Mouse (Mus musculus): Measurements from ENCODE around the gene Mta3.

The Mta3 gene

DNA sequence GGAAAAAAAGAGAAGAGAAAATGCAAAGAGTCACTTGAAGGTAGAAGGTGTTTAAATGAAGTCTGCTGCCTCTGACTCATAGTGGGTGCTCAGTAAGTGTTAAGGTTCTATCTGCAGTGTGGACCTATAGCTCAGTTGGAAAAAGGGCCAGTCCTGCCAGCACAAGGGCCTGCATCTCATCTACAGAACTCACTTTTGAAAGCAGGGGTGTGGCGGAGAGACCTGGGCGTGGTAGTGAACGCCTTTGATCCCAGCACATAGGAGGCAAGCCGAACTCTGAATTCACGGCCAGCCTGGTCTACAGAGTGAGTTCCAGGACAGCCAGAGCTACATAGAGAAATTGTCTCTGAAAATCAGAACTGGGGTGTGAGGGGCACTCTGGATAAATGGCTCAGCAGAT lies 104.3 kb downstream of the Mta3 start:
- no peak for DNase-seq (ENCODE audit: low read depth, low spot score)

DNA sequence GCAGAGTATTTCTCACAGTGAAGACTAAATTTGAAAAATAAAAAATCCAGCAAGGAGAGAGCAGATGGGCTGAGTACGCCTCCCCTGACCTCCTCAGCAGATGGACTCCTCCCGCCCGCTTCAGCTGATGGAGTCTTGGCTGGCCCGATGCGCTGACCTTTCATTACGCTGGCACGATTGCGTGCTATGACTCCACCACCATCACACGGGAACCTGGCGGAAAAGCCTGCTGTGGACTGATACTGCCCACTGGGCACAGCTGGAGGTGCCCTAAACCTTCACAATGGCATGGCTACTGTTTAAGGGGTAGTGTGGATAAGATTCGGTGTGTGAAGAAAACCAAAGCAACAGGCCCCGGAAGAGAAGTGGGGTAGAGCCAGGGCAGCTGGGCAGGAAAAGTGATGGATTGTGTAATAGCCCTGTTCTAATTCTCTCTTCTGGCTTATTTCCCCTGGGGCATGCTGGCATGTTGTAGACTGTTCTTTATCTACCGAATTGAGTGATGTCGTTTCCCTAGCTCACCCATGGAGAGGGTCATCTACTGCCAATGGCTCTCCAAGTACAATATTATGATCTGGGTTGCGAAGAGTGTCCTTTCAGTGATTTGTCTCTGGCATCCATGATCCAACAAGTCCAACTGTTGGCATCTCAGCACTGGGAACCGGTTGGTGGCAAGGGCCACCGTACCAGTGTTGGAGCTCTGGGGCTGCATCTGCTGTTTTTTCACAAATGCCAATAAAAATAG lies 106.4 kb downstream of the Mta3 start:
- peak; percentile 12 for DNase-seq (ENCODE audit: low read depth, low spot score)

- DNase-seq (ENCODE audit: low read depth, low spot score) = no peak
Observed at GRCm38 (mm10) chr17:83813050-83813449, 107.1 kb downstream of the Mta3 start.

- no peak for DNase-seq (ENCODE audit: low read depth, low spot score)
Observed at GRCm38 (mm10) chr17:83816996-83817395, 111.0 kb downstream of the Mta3 start.

DNA sequence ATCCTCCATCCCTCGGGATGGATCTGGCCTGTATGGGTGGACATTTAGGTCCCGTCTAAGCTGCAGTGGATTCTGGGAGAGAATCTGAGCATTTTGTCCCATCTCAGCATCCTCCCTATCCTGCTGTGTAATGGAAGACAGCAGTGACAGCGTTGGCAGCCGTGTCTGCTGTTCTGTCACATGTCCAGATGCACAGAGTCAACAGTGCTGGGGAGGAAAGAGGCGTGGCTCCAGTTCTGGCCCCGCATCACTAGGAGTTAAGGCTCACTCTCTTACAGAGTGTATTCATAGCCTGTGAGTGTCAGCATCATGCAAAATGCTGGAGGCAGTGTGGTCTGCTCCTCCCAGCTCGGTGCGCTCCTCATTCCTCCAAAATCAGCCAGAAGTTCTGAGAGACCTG lies 113.5 kb downstream of the Mta3 start:
- no peak for DNase-seq (ENCODE audit: low read depth, low spot score)

DNA sequence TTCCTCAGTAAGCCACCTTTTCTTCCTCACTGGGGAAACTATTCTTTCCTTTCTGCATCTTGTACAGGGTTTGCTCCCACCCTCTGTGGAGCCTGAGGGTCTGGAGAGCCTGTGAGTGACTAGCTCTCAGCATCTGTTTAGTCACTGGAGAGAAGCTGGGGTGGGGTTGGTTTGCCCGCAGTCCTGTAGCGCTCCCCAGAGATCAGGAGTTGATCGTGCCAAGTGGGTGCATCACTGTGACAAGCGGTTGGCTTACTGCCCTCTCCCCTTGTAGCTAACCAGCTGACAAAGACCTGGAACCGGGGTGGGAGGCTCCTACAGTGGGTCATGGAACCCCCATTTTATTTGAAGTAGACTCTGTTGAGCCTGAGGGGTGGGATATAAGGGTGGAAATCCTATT lies 114.7 kb downstream of the Mta3 start:
- no peak for DNase-seq (ENCODE audit: low read depth, low spot score)

GRCm38 (mm10) chr17:83821876-83822275 lies 115.9 kb downstream of the Mta3 start:
- peak; percentile 40 for DNase-seq (ENCODE audit: low read depth, low spot score)

GRCm38 (mm10) chr17:83823835-83824234 lies 117.9 kb downstream of the Mta3 start:
- DNase-seq (ENCODE audit: low read depth, low spot score) = peak; percentile 27

GRCm38 (mm10) chr17:83829356-83829755 lies 123.4 kb downstream of the Mta3 start:
- DNase-seq (ENCODE audit: low read depth, low spot score) = no peak

DNA sequence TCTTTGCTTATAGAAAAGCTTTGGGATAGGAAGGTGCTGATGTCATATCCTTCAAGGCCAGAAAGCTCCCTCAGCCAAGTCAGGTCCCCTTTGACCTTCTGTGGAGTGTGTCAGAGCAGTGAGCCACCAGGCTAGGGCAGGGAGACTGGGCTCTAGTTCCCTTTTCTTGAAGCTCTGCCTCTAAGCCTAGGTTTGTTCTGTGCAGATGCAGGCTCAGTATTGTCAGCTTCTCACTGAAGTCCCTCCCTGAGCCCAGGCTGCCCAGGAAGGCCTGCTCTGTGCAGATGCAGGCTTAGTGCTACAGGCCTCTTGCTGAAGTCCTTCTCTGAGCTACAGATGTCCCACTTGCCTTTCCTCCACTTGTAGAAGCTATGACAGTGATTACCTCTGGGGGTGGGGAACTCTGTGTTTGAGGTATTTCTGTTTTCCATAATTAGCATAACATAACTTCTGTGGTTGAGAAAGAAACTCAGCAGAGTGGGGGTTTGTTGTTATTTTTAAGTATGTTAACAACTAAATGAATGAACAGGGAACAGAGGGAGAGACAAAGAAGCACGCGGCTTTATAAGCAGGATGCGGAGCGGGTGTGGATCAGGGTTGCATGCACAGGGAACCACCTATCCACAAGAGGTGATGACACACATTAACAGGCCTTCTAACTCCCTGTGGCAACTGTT lies 124.8 kb downstream of the Mta3 start:
- DNase-seq (ENCODE audit: low read depth, low spot score) = peak; percentile 59

GRCm38 (mm10) chr17:83834120-83834519 lies 128.2 kb downstream of the Mta3 start:
- no peak for DNase-seq (ENCODE audit: low read depth, low spot score)

DNA sequence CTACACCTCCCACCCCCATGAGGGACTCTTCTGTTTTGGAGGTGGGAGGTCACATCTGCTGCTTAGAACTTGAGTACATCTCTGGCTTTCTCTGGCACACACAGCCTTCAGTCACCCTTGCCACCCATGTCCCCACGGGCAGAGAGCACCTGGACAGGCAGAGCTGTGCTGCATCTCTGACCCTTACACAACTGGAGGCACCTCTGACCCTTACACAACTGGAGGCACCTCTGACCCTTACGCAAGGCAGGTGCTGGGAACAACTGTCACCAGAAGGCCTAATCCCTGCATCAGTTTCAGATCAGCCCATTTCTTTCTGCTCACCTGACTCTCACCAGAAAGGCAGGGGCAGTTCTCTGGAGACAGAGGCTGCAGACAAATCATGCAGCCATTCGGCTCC lies 130.1 kb downstream of the Mta3 start:
- no peak for DNase-seq (ENCODE audit: low read depth, low spot score)

DNA sequence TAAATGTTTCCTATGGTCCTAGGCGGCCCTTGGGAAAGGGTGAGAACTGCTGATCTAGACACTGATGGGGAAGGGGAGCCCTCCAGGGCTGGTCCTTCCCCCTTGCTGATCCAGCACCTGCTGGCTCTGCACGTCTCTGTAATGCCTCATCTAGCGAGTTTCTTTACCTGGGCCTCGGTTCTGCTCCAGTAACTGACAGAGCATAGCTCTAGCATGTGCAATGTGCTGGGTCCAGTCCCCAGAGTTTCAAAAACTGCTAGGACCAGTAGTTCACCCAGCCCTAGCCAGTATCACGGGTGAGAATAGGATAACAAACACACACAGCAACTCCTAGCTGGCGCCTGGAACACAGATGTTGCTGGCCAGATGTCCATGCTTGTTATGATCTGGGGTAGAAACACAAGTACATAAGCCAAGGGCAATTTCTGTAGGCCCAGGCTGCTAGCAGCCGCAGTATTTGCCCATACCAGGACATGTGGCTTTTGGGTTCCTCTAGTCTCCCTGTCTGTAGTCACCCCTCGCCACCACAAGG lies 131.8 kb downstream of the Mta3 start:
- no peak for DNase-seq (ENCODE audit: low read depth, low spot score)

- DNase-seq (ENCODE audit: low read depth, low spot score) = no peak
Observed at GRCm38 (mm10) chr17:83839132-83839531, 133.2 kb downstream of the Mta3 start.

GRCm38 (mm10) chr17:83841011-83841410 lies 135.0 kb downstream of the Mta3 start:
- no peak for DNase-seq (ENCODE audit: low read depth, low spot score)

GRCm38 (mm10) chr17:83843780-83844179 lies 137.8 kb downstream of the Mta3 start:
- DNase-seq (ENCODE audit: low read depth, low spot score) = no peak

DNA sequence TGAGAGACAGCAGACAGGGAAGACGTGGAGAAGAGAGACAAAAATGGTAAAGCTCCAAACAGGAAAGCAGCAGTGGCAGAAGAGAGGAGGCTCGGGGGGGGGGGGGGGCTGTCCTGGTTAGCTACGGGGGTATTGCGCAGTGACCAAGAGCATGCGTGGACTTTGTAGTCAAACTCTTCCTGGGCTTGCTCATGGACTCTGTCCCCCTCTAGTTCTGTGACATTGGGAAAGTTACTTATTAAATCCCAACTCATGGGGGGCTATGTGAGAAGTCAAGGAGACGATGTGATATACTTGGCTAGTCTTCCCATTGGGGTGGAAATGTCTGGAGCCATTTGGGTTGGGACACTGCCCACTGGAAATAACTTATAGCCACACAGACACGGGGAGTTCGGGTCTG lies 139.6 kb downstream of the Mta3 start:
- no peak for DNase-seq (ENCODE audit: low read depth, low spot score)

DNA sequence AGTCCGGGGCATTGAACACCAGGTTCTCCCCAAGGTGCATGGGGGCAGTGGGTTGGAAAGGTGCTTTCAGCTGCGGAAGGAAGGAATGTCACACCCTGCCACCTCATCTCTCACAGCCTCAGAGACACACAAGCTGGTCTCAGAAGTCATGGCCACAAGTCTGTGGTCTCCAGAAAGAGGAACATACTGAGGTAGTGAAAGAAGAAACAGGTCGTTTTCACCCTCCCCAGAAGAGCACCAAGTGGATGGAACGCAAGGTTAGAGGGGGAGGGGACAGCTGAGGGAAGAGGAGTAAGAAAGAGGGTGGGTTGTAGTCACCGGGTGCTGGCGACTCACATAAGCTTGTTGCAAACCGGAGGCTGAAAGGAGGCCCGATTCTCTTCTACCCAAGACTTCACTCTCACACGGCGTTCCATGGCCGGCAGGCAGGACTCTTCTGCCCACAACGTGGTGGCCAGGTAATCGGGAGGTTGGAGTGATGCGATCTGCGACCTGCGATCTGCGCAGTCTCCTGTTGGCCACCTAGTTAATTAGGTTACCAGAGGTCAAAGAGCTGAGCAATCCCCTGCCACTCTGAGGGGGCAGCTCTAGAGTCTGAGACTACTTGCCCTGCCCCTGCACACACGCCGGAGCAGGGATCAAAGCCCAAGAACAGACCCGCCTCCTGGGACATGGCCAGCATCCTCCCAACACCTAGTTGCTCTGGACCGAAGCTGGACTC lies 140.5 kb downstream of the Mta3 start:
- DNase-seq (ENCODE audit: low read depth, low spot score) = no peak

DNA sequence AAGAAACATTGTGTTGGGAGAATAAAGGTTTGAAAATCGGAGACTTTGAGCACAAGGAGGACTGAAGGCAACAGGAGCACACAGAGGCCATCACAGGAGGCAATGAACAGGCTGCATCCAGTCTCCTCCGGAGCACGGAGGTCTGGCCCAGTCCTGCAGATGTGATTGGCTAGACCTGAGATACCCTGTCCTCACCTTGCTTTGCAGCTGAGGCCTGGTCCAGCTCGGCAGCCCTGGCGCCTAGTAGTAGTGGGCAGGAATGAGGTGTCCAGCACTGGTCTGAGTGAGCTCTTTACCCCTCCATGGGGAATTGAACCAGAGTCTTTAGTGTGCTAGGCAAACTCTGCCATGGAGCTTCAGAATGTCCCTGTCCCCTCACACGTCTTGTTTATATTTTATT lies 141.1 kb downstream of the Mta3 start:
- no peak for DNase-seq (ENCODE audit: low read depth, low spot score)

- no peak for DNase-seq (ENCODE audit: low read depth, low spot score)
Observed at GRCm38 (mm10) chr17:83847815-83848214, 141.9 kb downstream of the Mta3 start, which contains the start of gene Haao. Gene Haao (minus strand): TSS chr17:83847963.

DNA sequence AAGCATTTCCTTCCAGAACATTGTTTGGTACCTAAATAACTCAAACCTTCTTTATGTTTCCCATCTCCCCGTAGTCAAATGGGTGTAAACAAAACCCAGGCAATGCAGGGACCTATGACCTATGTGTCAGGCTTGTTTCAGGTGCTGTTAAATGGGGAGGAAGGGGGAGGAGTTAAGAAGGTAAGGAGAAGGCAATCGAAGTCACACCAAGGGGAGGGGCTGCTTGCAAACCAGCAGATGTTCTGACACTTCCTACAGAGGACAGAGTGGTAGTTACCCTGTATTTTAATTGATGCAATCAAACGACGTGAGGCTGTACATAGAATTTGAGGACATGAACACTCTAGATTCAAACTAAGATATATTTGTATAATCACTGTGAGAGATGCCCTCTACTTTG lies 142.5 kb downstream of the Mta3 start:
- DNase-seq (ENCODE audit: low read depth, low spot score) = no peak

DNA sequence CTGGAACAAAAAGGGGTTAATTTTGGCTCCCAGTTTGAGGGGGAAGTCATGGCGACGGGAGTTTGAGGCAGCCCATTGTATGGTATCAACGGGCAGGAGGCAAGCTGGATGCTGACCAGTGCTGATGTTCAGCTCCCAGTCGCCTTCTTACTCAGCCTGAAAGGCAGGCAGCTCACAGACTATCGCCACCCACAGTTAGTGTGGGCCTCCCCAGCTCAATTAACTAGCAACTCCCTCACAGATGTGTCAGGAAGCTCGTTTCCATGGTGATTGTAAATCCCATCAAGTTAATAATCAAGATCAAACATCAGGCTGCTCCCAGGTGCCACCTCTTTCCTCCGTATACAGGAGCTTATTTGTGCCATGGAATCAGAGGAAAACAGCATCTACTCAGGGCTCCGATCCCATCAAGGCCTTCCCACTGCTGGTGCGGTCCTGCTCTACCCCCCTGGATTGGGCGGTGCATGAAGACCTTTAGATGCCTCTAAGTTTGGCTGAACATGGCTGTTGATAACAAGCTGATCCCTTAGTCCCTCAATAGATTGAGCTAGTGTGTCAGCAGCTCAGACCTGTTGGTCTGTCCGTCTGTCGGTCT lies 143.2 kb downstream of the Mta3 start:
- no peak for DNase-seq (ENCODE audit: low read depth, low spot score)
